Mouse (Mus musculus) macrophage (primary cell): ENCODE results near the gene Tm7sf2. TPM values are rescaled to one million over a fixed set of nuclear protein-coding genes. Genes with fewer than 3 reads are reported as not detected.

Source experiments
- H3K27ac ChIP-seq: fragments of 350-480 bp; formaldehyde crosslinking; 2 replicates; pipeline ENCODE4 v1.9.0; 2021
- H3K36me3 ChIP-seq: fragments of 350-480 bp; formaldehyde crosslinking; 2 replicates; pipeline ENCODE4 v1.9.0; 2021; ENCODE audit errors: inconsistent target
- H3K4me3 ChIP-seq: fragments of 350-480 bp; formaldehyde crosslinking; 2 replicates; pipeline ENCODE4 v1.9.0; 2021; ENCODE audit errors: inconsistent target
- H3K79me2 ChIP-seq: fragments of 350-480 bp; formaldehyde crosslinking; 2 replicates; pipeline ENCODE4 v1.9.0; 2021; ENCODE audit errors: inconsistent target
- WGBS: methylation state at CpG from one replicate; pipeline ENCODE4 v1.1.7; 2026; ENCODE audit warnings: inconsistent platforms; ENCODE audit not compliant: missing documents; 5-methylcytosine and 5-hydroxymethylcytosine counted together
- polyA plus RNA-seq: library from polyadenylated mRNA; stranded (reverse); fragments of 250-400 nt; gene quantifications from 3 replicates; pipeline ENCODE4 v1.2.4, GENCODE M21; 2018; ENCODE audit warnings: inconsistent platforms

Tm7sf2 gene
- polyA plus RNA-seq, 1 experiment from 2014 or later = 4.6 TPM

DNA sequence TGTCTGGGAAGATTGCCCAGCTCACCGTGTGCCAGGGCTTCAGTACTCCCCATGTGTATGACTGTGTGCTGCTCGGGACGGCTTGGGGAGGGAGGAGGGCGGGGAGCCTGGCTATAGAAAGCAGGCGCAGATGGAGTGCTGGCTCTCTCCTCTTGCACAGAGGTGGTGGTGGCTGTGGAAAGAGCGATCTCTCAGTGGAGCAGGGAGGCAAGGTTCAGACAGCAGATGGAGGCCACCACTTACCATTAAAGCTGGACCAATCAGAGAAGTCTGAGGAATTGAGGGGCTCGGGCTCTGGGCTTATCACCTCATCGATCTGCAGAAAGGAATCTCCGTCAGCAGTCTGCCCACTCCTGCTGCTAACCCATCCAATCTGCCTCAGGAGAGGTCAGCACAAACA lies 14.0 kb upstream of the Tm7sf2 start, which contains the start of gene Gm28374:
Gm28374 (minus strand) TSS at position 101 of the 400 bp plus-strand sequence.
- 89% methylated on average over 9 of the region's 9 CpGs for WGBS
- no peak within 1 kb of the TSS for H3K27ac ChIP-seq
- peaks cover 26% of the 10 kb centered on the region for H3K36me3 ChIP-seq

GRCm38 (mm10) chr19:6079983-6080480 lies 11.9 kb upstream of the Tm7sf2 start, which contains the start of gene Tmem262:
TSS of gene Tmem262 (plus strand) at chr19:6080033.
- Histone ChIP-seq H3K79me2 (peaks cover 47% of the 10 kb centered on the region), H3K36me3 (peaks cover 26% of the 10 kb centered on the region), H3K4me3 (no peak within 1 kb of the TSS), H3K27ac (no peak within 1 kb of the TSS)
- 93% methylated on average over 12 of the region's 12 CpGs for WGBS

More for the DNA sequence above, 14.0 kb upstream of the Tm7sf2 start, which contains the start of gene Gm28374:
- Histone ChIP-seq H3K4me3 (no peak within 1 kb of the TSS), H3K79me2 (peaks cover 49% of the 10 kb centered on the region)

DNA sequence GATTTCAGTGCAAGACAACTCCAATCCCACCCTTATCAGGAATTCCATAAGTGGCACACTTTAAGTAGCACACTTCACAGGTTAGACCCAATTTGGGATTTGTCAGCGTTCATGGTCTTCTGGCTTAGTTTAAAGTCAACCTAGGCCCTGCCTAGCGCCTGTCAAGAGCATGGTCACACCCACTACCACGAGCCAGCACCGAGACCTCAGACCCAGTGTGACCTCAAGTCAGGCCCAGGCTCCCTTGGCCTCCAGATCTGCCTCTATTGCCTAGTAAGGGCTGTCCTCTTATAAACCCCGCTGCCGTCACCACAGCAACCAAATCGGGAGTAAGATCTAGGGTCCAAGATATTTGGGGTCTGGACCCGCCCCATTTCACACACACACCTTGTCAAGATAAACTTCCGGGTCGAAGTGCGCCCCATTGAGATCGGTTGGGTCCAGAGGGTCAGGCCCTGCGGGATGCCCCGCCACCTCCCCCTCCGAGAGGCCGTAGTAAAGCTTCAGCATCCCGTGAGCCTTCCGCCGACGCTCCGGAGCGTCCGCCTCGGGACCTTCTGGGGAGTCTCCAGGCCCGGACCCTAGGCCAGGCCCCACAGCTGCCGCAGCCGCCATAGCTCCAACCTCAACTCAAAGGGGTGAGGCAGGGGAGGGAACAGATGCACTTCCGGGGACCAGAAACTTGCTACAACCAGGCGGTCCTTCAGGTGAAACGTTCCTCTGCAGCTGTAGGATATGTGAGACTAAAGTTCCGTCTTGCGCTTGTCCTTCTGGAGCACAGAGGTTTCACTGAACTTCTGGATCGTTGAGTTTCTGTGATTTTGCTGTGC lies 8.6 kb upstream of the Tm7sf2 start, which contains the start of gene Vps51:
Vps51 (minus strand) TSS at position 668 of the 830 bp plus-strand sequence.
- H3K27ac ChIP-seq = peak within 1 kb of the TSS; percentile 54
- 2% methylated on average over 31 of the region's 33 CpGs for WGBS
- H3K4me3 ChIP-seq = peak within 1 kb of the TSS; percentile 89
- H3K36me3 ChIP-seq = peaks cover 15% of the 10 kb centered on the region
- peaks cover 42% of the 10 kb centered on the region for H3K79me2 ChIP-seq

DNA sequence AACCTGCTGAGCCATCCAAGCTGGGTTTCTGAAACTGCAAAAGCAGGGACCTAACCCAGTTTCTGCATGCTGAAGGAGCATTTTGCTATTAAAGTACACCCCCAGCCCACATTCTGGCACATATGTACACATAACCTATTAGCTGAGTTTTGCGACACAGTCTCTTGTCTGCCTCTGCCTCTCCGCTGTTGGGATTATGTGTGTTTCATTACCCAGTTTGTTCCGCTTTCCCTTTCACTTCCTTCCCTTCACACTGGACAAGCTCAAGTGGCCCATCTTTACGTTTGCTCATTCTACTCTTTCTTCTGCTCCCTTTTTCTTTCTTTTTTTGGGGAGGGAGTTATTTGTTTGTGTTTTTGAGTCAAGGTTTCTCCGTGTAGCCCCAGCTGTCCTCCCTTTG lies 5.7 kb upstream of the Tm7sf2 start:
- 32% methylated on average over 5 of the region's 5 CpGs for WGBS
- H3K27ac ChIP-seq = peak overlapping the region; percentile 72
- H3K4me3 ChIP-seq = peak overlapping the region; percentile 7; the same call in 1 of the 2 replicates
- H3K79me2 ChIP-seq = peaks cover 42% of the 10 kb centered on the region
- H3K36me3 ChIP-seq = peaks cover 14% of the 10 kb centered on the region; the same call in 1 of the 2 replicates

DNA sequence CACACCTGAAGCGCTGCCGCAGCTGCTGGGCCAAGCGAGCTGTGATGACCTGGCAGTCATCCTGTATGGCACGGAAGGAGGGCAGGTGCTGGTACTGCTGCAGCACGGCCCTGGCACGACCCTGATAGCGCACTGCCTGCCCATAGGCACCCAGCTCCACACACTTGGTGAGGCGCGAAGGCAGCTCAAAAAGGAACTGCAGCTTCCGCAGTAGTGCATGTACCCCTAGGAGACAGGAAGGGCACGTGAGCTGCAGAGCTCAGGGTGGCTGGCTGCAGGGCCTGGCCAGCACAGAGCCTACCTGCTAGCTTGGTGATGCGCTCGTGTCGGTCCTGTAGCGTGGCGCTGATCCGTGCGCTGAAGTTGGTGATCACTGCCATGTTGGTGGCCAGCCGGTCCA lies 3.1 kb upstream of the Tm7sf2 start:
- 60% methylated on average over 11 of the region's 19 CpGs for WGBS
- Histone ChIP-seq H3K79me2 (peaks cover 36% of the 10 kb centered on the region), H3K27ac (no peak overlapping the region), H3K4me3 (no peak overlapping the region), H3K36me3 (peaks cover 18% of the 10 kb centered on the region; the same call in 1 of the 2 replicates)

GRCm38 (mm10) chr19:6070571-6071250 lies 2.5 kb upstream of the Tm7sf2 start:
- H3K27ac ChIP-seq = no peak overlapping the region
- WGBS = 93% methylated on average over 31 of the region's 31 CpGs
- H3K4me3 ChIP-seq = no peak overlapping the region
- peaks cover 30% of the 10 kb centered on the region for H3K79me2 ChIP-seq
- peaks cover 18% of the 10 kb centered on the region; the same call in 1 of the 2 replicates for H3K36me3 ChIP-seq

- WGBS = 89% methylated on average over 8 of the region's 10 CpGs
- no peak overlapping the region for H3K27ac ChIP-seq
- H3K4me3 ChIP-seq = no peak overlapping the region
- H3K79me2 ChIP-seq = peaks cover 22% of the 10 kb centered on the region
- H3K36me3 ChIP-seq = peaks cover 18% of the 10 kb centered on the region; the same call in 1 of the 2 replicates
These were observed 1.7 kb upstream of the Tm7sf2 start for GRCm38 (mm10) chr19:6069851-6070250.

GRCm38 (mm10) chr19:6068951-6069350 lies 778 bp upstream of the Tm7sf2 start:
- Histone ChIP-seq H3K4me3 (no peak overlapping the region), H3K36me3 (peaks cover 18% of the 10 kb centered on the region; the same call in 1 of the 2 replicates), H3K27ac (no peak overlapping the region), H3K79me2 (peaks cover 18% of the 10 kb centered on the region)
- 90% methylated on average over 4 of the region's 4 CpGs for WGBS

DNA sequence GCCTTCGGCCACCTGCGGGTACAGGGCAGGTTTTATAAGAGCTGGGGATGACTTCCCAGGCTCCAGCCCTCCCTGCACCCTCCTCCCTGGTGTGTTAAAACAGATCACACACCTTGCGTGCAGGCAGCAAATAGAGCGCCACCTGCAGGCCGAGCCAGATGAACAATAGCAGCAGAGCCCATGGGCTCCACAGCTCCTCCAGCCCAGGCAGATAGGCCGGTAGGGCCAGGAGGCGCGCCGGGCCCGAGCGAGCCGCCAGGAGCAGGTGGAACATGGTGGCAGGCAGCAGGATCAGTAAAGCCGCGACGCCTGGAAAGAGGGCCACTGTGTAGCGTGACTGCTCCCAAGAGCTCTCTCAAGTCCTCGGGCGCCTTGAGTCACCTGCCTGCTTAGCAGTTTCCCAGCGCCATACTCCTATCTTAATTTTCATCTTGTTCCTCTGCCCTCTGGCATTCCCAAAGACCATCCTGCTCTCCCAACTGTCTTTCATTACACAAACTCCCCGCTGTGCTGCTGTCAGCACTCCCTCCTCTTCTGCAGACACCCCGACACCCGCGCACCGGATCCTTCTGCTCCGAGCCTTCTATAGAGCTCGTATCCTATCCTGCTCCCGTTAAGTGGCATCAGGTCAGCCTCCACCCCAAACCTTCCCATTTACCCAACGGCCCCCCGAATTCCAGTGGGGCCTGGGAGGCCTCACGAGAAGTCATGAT lies 1.0 kb downstream of the Tm7sf2 start:
- 3% methylated on average over 25 of the region's 30 CpGs for WGBS
- Histone ChIP-seq H3K27ac (peak overlapping the region; percentile 79), H3K4me3 (peak overlapping the region; percentile 76), H3K36me3 (peaks cover 18% of the 10 kb centered on the region; the same call in 1 of the 2 replicates), H3K79me2 (peaks cover 14% of the 10 kb centered on the region)

- WGBS = 38% methylated on average over 5 of the region's 5 CpGs
- peaks cover 16% of the 10 kb centered on the region for H3K79me2 ChIP-seq
- peaks cover 18% of the 10 kb centered on the region; the same call in 1 of the 2 replicates for H3K36me3 ChIP-seq
- H3K4me3 ChIP-seq = peak overlapping the region; percentile 76
- H3K27ac ChIP-seq = 0 out of 2 replicates have a peak overlapping the region, but pooled peaks have one; percentile 79
These were observed 1.6 kb downstream of the Tm7sf2 start for GRCm38 (mm10) chr19:6066571-6066970.

GRCm38 (mm10) chr19:6063081-6063480 lies 5.1 kb downstream of the Tm7sf2 start:
- H3K79me2 ChIP-seq = peaks cover 33% of the 10 kb centered on the region
- no peak overlapping the region for H3K4me3 ChIP-seq
- 100% methylated on average over 4 of the region's 6 CpGs for WGBS
- H3K27ac ChIP-seq = no peak overlapping the region
- H3K36me3 ChIP-seq = no peaks in the 10 kb centered on the region

GRCm38 (mm10) chr19:6062418-6062817 lies 5.8 kb downstream of the Tm7sf2 start:
- 63% methylated on average over 5 of the region's 5 CpGs for WGBS
- Histone ChIP-seq H3K36me3 (no peaks in the 10 kb centered on the region), H3K27ac (peak overlapping the region; percentile 58; the same call in 1 of the 2 replicates), H3K4me3 (peak overlapping the region; percentile 62), H3K79me2 (peaks cover 38% of the 10 kb centered on the region)

DNA sequence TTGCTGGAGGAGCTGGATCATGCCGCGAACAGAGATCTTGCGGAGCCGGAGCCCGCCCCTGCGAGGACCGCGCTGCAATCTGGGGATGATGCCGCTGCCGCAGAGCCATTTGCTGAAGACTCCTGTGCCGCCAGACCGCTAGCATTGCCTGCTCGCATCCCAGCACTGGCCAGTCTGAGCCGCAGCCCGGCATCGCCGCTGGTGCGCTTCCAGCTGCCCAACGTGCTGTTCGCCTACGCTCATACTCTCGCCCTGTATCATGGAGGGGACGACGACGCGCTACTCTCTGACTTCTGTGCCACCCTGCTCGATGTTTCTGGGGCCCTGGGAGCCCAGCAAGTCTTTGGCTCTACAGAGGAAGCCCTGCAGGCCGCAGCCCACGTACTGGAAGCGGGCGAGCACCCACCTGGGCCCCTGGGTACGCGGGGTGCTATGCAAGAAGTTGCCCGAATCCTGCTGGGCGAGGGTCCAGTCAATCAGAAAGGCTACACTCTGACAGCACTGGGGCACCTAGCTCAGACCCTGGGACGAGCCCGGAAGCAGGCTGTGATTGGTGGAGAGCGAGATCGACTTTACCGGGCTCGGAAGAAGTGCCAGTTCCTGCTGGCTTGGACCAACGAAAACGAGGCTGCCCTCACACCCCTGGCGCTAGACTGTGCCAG lies 6.4 kb downstream of the Tm7sf2 start:
- WGBS = under 1% methylated on average over 43 of the region's 44 CpGs

More for the DNA sequence above, 6.4 kb downstream of the Tm7sf2 start:
- Histone ChIP-seq H3K27ac (peak overlapping the region; percentile 58), H3K79me2 (peaks cover 44% of the 10 kb centered on the region), H3K36me3 (no peaks in the 10 kb centered on the region), H3K4me3 (peak overlapping the region; percentile 62)
